ENCODE assay signal across 31 mouse cellular contexts in genomic region chr6:44900249-44900648, GRCm38 (mm10).
"Had no signal": no experiment of that assay in that cellular context is flagged by ENCODE, and none has a peak within 500 bp of the region (broad histone marks: within the 10 kb centered on the region; RNA-seq: fewer than 3 reads in every experiment).

No protein-coding gene starts in this region.

- H3K27me3 ChIP-seq: limb, embryonic 12.5 days; limb, embryonic 13.5 days; limb, embryonic 15.5 days; liver, embryonic 12.5 days; liver, embryonic 13.5 days; liver, embryonic 15.5 days; lung, embryonic 15.5 days; megakaryocyte, embryonic 14.5 days; midbrain, embryonic 12.5 days; midbrain, embryonic 13.5 days; midbrain, embryonic 15.5 days had no signal

- DNase-seq: left cerebral cortex, postnatal 4 days; liver; liver, embryonic 13.5 days; liver, postnatal 0 days; lung, adult 18-20 months; lung, adult 2 months; lung, embryonic 14.5 days; lung, postnatal 10 days; lung, postnatal 14 days; lung, postnatal 36 days; lung, postnatal 4 days; midbrain, embryonic 14.5 days had no signal

- ATAC-seq: liver, embryonic 12.5 days; liver, postnatal 0 days; lung, postnatal 0 days; midbrain, embryonic 13.5 days; midbrain, embryonic 15.5 days had no signal

- H3K4me1 ChIP-seq: limb, embryonic 10.5 days; limb, embryonic 12.5 days; limb, embryonic 13.5 days; limb, embryonic 15.5 days; liver, embryonic 12.5 days; liver, embryonic 13.5 days; liver, embryonic 15.5 days; lung, embryonic 15.5 days; megakaryocyte, embryonic 14.5 days; midbrain, embryonic 10.5 days; midbrain, embryonic 12.5 days; midbrain, embryonic 13.5 days; midbrain, embryonic 15.5 days had no signal

- H3K4me3 ChIP-seq: left cerebral cortex, adult 2 months; limb, embryonic 10.5 days; limb, embryonic 12.5 days; limb, embryonic 13.5 days; limb, embryonic 15.5 days; liver, embryonic 12.5 days; liver, embryonic 13.5 days; liver, embryonic 15.5 days; lung, embryonic 15.5 days; megakaryocyte, embryonic 14.5 days; midbrain, embryonic 10.5 days; midbrain, embryonic 12.5 days; midbrain, embryonic 13.5 days; midbrain, embryonic 15.5 days; myocyte had no signal

- H3K4me2 ChIP-seq: limb, embryonic 12.5 days; limb, embryonic 13.5 days; limb, embryonic 15.5 days; liver, embryonic 11.5 days; liver, embryonic 12.5 days; liver, embryonic 13.5 days; liver, embryonic 15.5 days; lung, embryonic 14.5 days; lung, embryonic 15.5 days; midbrain, embryonic 11.5 days; midbrain, embryonic 12.5 days; midbrain, embryonic 13.5 days; midbrain, embryonic 15.5 days had no signal

- H3K27ac ChIP-seq: left cerebral cortex, adult 2 months; limb, embryonic 10.5 days; limb, embryonic 12.5 days; limb, embryonic 13.5 days; limb, embryonic 15.5 days; liver, embryonic 12.5 days; liver, embryonic 13.5 days; liver, embryonic 14.5 days; liver, embryonic 15.5 days; lung, embryonic 15.5 days; macrophage; midbrain, embryonic 10.5 days; midbrain, embryonic 12.5 days; midbrain, embryonic 13.5 days; midbrain, embryonic 15.5 days had no signal

- H3K9me3 ChIP-seq: limb, embryonic 10.5 days; limb, embryonic 15.5 days; liver, embryonic 12.5 days; liver, embryonic 13.5 days; liver, embryonic 15.5 days; lung, embryonic 15.5 days; midbrain, embryonic 10.5 days; midbrain, embryonic 13.5 days; midbrain, embryonic 15.5 days had no signal

- H3K36me3 ChIP-seq: limb, embryonic 10.5 days; limb, embryonic 12.5 days; limb, embryonic 13.5 days; limb, embryonic 15.5 days; liver, embryonic 12.5 days; liver, embryonic 13.5 days; liver, embryonic 15.5 days; lung, embryonic 15.5 days; midbrain, embryonic 10.5 days; midbrain, embryonic 12.5 days; midbrain, embryonic 13.5 days; midbrain, embryonic 15.5 days had no signal

- H3K9ac ChIP-seq: limb, embryonic 12.5 days; limb, embryonic 13.5 days; limb, embryonic 15.5 days; liver, embryonic 12.5 days; liver, embryonic 13.5 days; liver, embryonic 14.5 days; liver, embryonic 15.5 days; liver, postnatal 0 days; lung, embryonic 14.5 days; lung, embryonic 15.5 days; midbrain, embryonic 12.5 days; midbrain, embryonic 13.5 days; midbrain, embryonic 15.5 days had no signal
